Mouse (Mus musculus) heart, embryonic 10.5 days (tissue): Measurements from ENCODE around the gene Oaf. TPM values are rescaled to one million over a fixed set of nuclear protein-coding genes. Genes with fewer than 3 reads are reported as not detected.

Experiments
- DNase-seq: peaks from one replicate; pipeline ENCODE4 v3.0.0-alpha.2; 2017; ENCODE audit warnings: low spot score
- H3K27ac ChIP-seq: fragments of 300-500 bp; sonication (generic); 2 replicates; pipeline ENCODE4 v1.5.1; 2016; ENCODE audit warnings: mild to moderate bottlenecking
- H3K27me3 ChIP-seq: fragments of 300-500 bp; sonication (generic); 2 replicates; pipeline ENCODE4 v1.6.1; 2016; ENCODE audit warnings: mild to moderate bottlenecking; ENCODE audit not compliant: poor library complexity, insufficient read depth, severe bottlenecking
- H3K36me3 ChIP-seq: fragments of 300-500 bp; sonication (generic); 2 replicates; pipeline ENCODE4 v1.6.1; 2016; ENCODE audit warnings: mild to moderate bottlenecking, moderate library complexity
- H3K4me1 ChIP-seq: fragments of 300-500 bp; sonication (generic); 2 replicates; pipeline ENCODE4 v1.6.1; 2016; ENCODE audit warnings: mild to moderate bottlenecking
- H3K4me3 ChIP-seq: fragments of 300-500 bp; sonication (generic); 2 replicates; pipeline ENCODE4 v1.5.1; 2016; ENCODE audit warnings: mild to moderate bottlenecking, moderate library complexity
- H3K9me3 ChIP-seq: fragments of 300-500 bp; sonication (generic); 2 replicates; pipeline ENCODE4 v1.6.1; 2016; ENCODE audit warnings: mild to moderate bottlenecking, moderate library complexity
- WGBS: fragments of 180-500 bp; shearing (Covaris S2); methylation state at CpG from one replicate; pipeline ENCODE4 v1.1.7; 2016; 5-methylcytosine and 5-hydroxymethylcytosine counted together
- polyA plus RNA-seq: library from polyadenylated mRNA; unstranded; fragments of >200 nt; fragmentation: Nextera tagmentation; extraction: Ambion mirVana; gene quantifications from 2 replicates; pipeline ENCODE4 v1.2.1, GENCODE M21; 2016

The Oaf gene
- polyA plus RNA-seq, 1 experiment from 2014 or later: 39.8 TPM

GRCm38 (mm10) chr9:43200212-43200611 is 39.5 kb downstream of the Oaf start:
- Histone ChIP-seq H3K4me3 (peak overlapping the region; percentile 15; the same call in 1 of the 2 replicates), H3K27ac (no peak overlapping the region), H3K36me3 (no peaks in the 10 kb centered on the region), H3K27me3 (peaks cover 71% of the 10 kb centered on the region), H3K9me3 (no peaks in the 10 kb centered on the region), H3K4me1 (peaks cover 14% of the 10 kb centered on the region)
- no peak for DNase-seq
- WGBS: 3% methylated on average over 5 of the region's 5 CpGs

GRCm38 (mm10) chr9:43194001-43194400 is 45.7 kb downstream of the Oaf start:
- H3K27me3 ChIP-seq: peaks cover 53% of the 10 kb centered on the region
- no peak for DNase-seq
- no peak overlapping the region for H3K27ac ChIP-seq
- no peak overlapping the region for H3K4me3 ChIP-seq
- no peaks in the 10 kb centered on the region for H3K9me3 ChIP-seq
- peaks cover 3% of the 10 kb centered on the region; the same call in 1 of the 2 replicates for H3K4me1 ChIP-seq
- no peaks in the 10 kb centered on the region for H3K36me3 ChIP-seq
- 16% methylated on average over 9 of the region's 9 CpGs for WGBS

- H3K27me3 ChIP-seq: peaks cover 54% of the 10 kb centered on the region
- DNase-seq: no peak
- no peak overlapping the region for H3K4me3 ChIP-seq
- H3K4me1 ChIP-seq: peaks cover 3% of the 10 kb centered on the region; the same call in 1 of the 2 replicates
- no peak overlapping the region for H3K27ac ChIP-seq
- 57% methylated on average over 4 of the region's 4 CpGs for WGBS
- H3K9me3 ChIP-seq: no peaks in the 10 kb centered on the region
- H3K36me3 ChIP-seq: no peaks in the 10 kb centered on the region
Measured at GRCm38 (mm10) chr9:43191561-43191960, 48.1 kb downstream of the Oaf start.

- peaks cover 2% of the 10 kb centered on the region; the same call in 1 of the 2 replicates for H3K4me1 ChIP-seq
- H3K27me3 ChIP-seq: peaks cover 45% of the 10 kb centered on the region
- no peak overlapping the region for H3K27ac ChIP-seq
- WGBS: 49% methylated on average over 3 of the region's 3 CpGs
- H3K36me3 ChIP-seq: no peaks in the 10 kb centered on the region
- H3K4me3 ChIP-seq: no peak overlapping the region
- no peak for DNase-seq
- H3K9me3 ChIP-seq: no peaks in the 10 kb centered on the region
Measured at GRCm38 (mm10) chr9:43189021-43189356, 50.7 kb downstream of the Oaf start.

- peaks cover 39% of the 10 kb centered on the region for H3K27me3 ChIP-seq
- no peak overlapping the region for H3K4me3 ChIP-seq
- H3K27ac ChIP-seq: no peak overlapping the region
- no peaks in the 10 kb centered on the region for H3K36me3 ChIP-seq
- 61% methylated on average over 12 of the region's 12 CpGs for WGBS
- no peaks in the 10 kb centered on the region for H3K4me1 ChIP-seq
- no peak for DNase-seq
- H3K9me3 ChIP-seq: no peaks in the 10 kb centered on the region
Measured at GRCm38 (mm10) chr9:43188309-43189020, 51.2 kb downstream of the Oaf start.

- Histone ChIP-seq H3K9me3 (no peaks in the 10 kb centered on the region), H3K27ac (peak overlapping the region; percentile 60; the same call in 1 of the 2 replicates), H3K4me3 (no peak overlapping the region), H3K4me1 (peaks cover 11% of the 10 kb centered on the region), H3K27me3 (no peaks in the 10 kb centered on the region), H3K36me3 (no peaks in the 10 kb centered on the region)
- no peak for DNase-seq
- WGBS: 34% methylated on average over 5 of the region's 5 CpGs
Measured at GRCm38 (mm10) chr9:43179614-43180013, 60.1 kb downstream of the Oaf start.

- no peak for DNase-seq
- Histone ChIP-seq H3K27me3 (0 out of 2 replicates have a peak, but pooled peaks cover 3% of the 10 kb centered on the region), H3K4me3 (no peak overlapping the region), H3K9me3 (no peaks in the 10 kb centered on the region), H3K36me3 (no peaks in the 10 kb centered on the region), H3K4me1 (peaks cover 11% of the 10 kb centered on the region), H3K27ac (no peak overlapping the region)
- WGBS: 61% methylated on average over 7 of the region's 7 CpGs
Measured at GRCm38 (mm10) chr9:43178172-43178571, 61.5 kb downstream of the Oaf start.

Other genes with a start within 250 kb of the Oaf start
- 10.2 and 11.3 TPM in 2 replicates for gene Arhgef12, start 132.7 kb downstream of the Oaf start, polyA plus RNA-seq
- gene Tmem136, start 123.3 kb downstream of the Oaf start, polyA plus RNA-seq: 11.2 and 15.7 TPM in 2 replicates
- gene Pou2f3, start 29.5 kb downstream of the Oaf start, polyA plus RNA-seq: 0.10 TPM in 1 of 2 replicates, not detected in the other
- 0.30 and 0.88 TPM in 2 replicates for gene Trim29, start 70.9 kb upstream of the Oaf start, polyA plus RNA-seq